Mouse (Mus musculus): Measurements from ENCODE around the gene Ociad2.

The Ociad2 gene

GRCm38 (mm10) chr5:73340723-73341235, at the start of gene Ociad2:
Ociad2 (minus strand) TSS chr5:73341028.
- no peak for DNase-seq (ENCODE audit: low read depth, low spot score)

DNA sequence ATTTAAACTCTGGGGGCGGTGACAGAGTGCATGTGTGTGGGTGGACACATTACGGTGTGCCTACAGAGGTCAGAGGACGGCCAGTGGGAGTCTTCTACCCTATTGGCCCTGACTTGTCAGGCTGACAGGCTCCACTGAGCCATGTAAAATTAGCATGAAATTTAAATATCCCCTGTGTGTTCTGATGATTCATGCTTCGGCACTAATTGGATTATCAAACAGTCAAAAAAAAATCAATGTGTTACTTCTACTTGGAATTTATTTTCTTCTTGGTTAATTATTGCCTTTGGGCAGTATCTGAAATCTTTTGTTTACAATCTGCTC, 42.8 kb upstream of the Ociad2 start:
- DNase-seq (ENCODE audit: low read depth, low spot score) = no peak

GRCm38 (mm10) chr5:73382737-73383646, 42.2 kb upstream of the Ociad2 start:
- peak; percentile 86 for DNase-seq (ENCODE audit: low read depth, low spot score)

GRCm38 (mm10) chr5:73381976-73382540, 41.2 kb upstream of the Ociad2 start:
- DNase-seq (ENCODE audit: low read depth, low spot score) = no peak

GRCm38 (mm10) chr5:73381510-73381909, 40.7 kb upstream of the Ociad2 start:
- no peak for DNase-seq (ENCODE audit: low read depth, low spot score)

DNA sequence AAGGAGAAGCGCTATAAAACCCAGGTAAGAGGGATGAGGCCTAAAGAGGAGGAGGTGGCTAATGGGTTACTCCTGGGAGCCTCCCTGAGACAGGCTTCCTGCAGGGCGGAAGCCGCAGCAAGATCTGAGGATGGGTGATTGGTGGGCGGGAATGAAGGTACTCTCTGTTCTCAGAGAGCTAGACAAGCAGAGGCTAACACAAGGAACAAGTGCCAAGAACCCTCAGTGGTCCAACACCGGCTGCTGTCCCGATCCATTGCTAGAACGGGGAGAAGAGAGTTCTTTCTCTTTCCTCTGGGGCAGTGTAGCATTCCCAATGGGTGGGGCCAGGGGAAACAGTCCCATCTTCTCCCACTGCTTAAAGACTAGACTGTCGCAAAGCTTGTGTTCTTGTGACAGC, 40.0 kb upstream of the Ociad2 start:
- DNase-seq (ENCODE audit: low read depth, low spot score) = no peak

DNA sequence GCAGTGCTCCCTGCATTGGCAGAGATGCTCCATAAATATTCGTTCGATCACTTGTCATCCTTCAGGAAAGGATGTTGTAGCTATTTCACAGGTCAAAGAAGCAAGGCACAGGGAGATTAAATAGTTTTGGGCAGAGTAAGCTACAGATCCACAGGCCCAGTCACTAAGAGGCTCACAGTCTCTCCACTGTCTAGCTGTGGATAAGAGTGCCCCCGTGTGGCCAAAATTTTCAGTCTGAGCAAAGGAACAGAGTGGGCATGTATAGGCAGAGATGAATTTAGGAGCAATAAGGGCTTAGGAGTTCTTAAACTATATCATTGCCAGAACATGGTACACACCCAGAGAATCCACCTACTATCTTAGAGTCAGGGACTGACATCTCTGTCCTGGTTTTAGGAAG, 39.1 kb upstream of the Ociad2 start:
- peak; percentile 77 for DNase-seq (ENCODE audit: low read depth, low spot score)

DNA sequence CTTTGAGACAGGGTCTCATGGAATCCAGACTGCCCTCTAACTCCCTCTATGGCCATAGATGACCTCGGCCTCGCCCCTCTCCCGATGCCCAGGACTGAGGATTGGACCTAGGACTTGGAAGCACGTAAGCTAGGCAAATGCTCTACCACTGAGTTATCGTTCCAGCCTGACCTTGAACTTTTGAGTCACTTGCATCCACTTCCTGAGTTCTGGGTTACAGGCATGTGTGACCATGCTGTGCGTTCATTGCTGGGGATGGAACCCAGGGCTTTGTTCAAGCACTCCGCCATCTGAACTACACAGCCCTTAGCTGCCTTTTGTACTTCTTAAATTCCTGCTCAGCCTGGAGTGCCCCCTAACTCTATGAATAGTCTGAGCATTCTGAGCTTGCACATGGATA, 35.7 kb upstream of the Ociad2 start:
- DNase-seq (ENCODE audit: low read depth, low spot score) = no peak

- no peak for DNase-seq (ENCODE audit: low read depth, low spot score)
Observed at GRCm38 (mm10) chr5:73376041-73376440, 35.2 kb upstream of the Ociad2 start.

DNA sequence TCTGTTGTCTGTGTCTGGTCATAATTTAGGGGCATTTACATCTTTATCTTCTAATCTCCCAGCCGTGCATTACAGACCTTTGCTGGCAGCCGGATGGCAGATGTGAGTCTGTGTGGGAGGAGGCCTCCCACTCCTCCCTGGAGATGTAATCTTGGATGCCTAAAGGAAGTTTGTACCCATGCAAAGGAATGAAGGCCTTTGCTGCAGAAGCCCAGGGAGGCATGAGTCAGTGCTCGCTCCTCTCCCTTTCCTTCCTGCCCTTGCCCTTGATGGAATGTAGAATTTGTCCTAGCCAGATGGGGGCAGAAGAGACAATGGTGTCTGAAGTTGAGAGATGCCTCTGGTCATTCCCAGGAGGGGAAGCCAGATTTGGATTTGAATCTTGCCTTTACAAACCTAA, 32.4 kb upstream of the Ociad2 start:
- DNase-seq (ENCODE audit: low read depth, low spot score) = no peak

- no peak for DNase-seq (ENCODE audit: low read depth, low spot score)
Observed at GRCm38 (mm10) chr5:73372601-73373000, 31.8 kb upstream of the Ociad2 start.

- DNase-seq (ENCODE audit: low read depth, low spot score) = no peak
Observed at GRCm38 (mm10) chr5:73369731-73370130, 28.9 kb upstream of the Ociad2 start.

DNA sequence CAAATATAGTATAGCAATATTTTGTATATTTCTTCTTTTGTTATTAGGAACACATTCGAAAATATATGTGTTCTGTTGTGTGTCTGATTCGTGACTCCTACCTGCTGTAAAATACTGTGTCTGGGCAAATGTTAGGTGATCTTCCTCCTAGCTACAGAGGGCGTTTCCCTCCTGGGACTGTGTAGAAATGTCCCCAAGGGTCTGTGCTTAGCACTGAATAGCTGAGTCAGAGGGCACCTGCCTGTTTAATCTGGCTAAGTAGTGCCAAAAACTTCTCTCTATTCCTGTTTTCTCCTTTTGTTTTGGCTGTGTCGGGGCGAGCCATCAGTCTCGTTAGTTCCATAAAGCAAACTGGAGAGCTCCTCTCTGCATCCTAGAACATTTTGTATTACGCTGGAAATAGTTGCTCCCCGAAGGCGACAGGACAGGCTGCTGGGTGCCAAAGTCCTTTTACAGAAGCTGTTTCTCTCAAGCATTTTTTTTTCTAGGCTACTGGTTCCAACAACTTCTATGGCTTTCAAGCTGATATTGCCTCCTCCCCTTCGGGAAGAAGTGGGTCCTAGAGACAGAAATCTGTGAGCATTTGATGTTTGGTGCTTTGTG, 28.1 kb upstream of the Ociad2 start:
- DNase-seq (ENCODE audit: low read depth, low spot score) = no peak

GRCm38 (mm10) chr5:73367906-73368305, 27.1 kb upstream of the Ociad2 start:
- no peak for DNase-seq (ENCODE audit: low read depth, low spot score)

GRCm38 (mm10) chr5:73364107-73364864, 23.5 kb upstream of the Ociad2 start:
- DNase-seq (ENCODE audit: low read depth, low spot score) = no peak

DNA sequence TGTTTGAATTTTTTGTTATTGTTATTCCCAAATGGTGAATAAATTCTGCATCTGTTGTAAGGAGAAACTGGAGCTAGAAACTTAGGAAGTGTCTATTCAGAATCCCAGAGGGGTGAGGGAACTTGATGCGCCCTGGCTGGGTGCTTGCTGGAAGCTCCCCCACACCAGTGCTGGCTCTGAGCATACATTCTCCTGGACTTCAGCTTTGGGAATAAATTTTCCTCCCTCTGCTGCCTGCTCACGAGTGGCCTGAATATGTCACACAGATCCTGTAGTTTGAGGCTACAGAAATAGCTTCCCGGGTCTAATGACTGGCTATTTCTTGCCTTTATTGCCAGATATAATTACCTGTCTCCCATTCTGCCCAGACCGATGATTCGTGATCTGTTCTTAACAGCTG, 22.0 kb upstream of the Ociad2 start:
- no peak for DNase-seq (ENCODE audit: low read depth, low spot score)

GRCm38 (mm10) chr5:73362338-73362737, 21.5 kb upstream of the Ociad2 start:
- DNase-seq (ENCODE audit: low read depth, low spot score) = no peak

- no peak for DNase-seq (ENCODE audit: low read depth, low spot score)
Observed at GRCm38 (mm10) chr5:73360240-73360639, 19.4 kb upstream of the Ociad2 start.

GRCm38 (mm10) chr5:73359752-73360141, 18.9 kb upstream of the Ociad2 start:
- DNase-seq (ENCODE audit: low read depth, low spot score) = no peak

GRCm38 (mm10) chr5:73359134-73359751, 18.4 kb upstream of the Ociad2 start:
- DNase-seq (ENCODE audit: low read depth, low spot score) = no peak

- DNase-seq (ENCODE audit: low read depth, low spot score) = no peak
Observed at GRCm38 (mm10) chr5:73355393-73355792, 14.6 kb upstream of the Ociad2 start.

DNA sequence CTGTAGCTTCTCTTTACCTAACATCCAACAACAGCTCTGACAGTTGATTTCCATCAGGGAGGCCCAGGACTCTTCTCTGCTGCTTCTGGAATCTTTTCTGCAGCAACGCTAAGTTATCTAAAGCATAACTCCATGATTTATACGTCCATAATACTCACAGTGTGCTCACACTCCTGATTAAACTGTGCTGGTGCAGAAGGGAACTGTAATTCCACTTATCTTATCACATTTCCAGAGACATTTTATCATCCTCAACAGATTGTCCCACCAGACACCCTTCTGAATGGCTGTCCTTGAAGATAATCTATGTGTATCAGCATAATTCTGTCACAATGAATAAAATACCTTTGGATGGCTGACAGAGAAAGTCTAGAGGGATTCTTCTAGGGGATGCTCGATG, 13.2 kb upstream of the Ociad2 start:
- DNase-seq (ENCODE audit: low read depth, low spot score) = no peak

Measured in forelimb bud, embryonic 11.5 days (tissue).